Mouse (Mus musculus): ENCODE data around the gene Pfdn6. TPM values are rescaled to one million over a fixed set of nuclear protein-coding genes. Genes with fewer than 3 reads are reported as not detected.
"Not testable (repeated sequence)": the region's sequence is repeated elsewhere in the genome, so short reads cannot be mapped to it uniquely, and the experiment has no call there.

The Pfdn6 gene
- polyA plus RNA-seq, 1 experiment from 2014 or later = 145 TPM

- no peak overlapping the region for H3K27ac ChIP-seq (replicated peaks)
- no peak overlapping the region for H3K4me2 ChIP-seq (replicated peaks)
- no peak overlapping the region for H3K9ac ChIP-seq
- no peak overlapping the region for H3K4me3 ChIP-seq (replicated peaks)
- H3K9me3 ChIP-seq (replicated peaks) = no peaks in the 10 kb centered on the region
- ATAC-seq (ENCODE audit: insufficient number of reproducible peaks, low FRiP score, low TSS enrichment, low read depth) = no peak
- H3K27me3 ChIP-seq = no peaks in the 10 kb centered on the region
- no peaks in the 10 kb centered on the region for H3K36me3 ChIP-seq
- WGBS = 62% methylated on average over 4 of the region's 4 CpGs
- H3K4me1 ChIP-seq = no peaks in the 10 kb centered on the region
Measured at GRCm38 (mm10) chr17:33901653-33902052, 38.5 kb downstream of the Pfdn6 start.

- Histone ChIP-seq H3K4me2 (replicated peaks) (no peak overlapping the region), H3K27me3 (no peaks in the 10 kb centered on the region), H3K27ac (replicated peaks) (no peak overlapping the region), H3K9me3 (replicated peaks) (no peaks in the 10 kb centered on the region), H3K4me1 (no peaks in the 10 kb centered on the region), H3K9ac (no peak overlapping the region), H3K36me3 (no peaks in the 10 kb centered on the region), H3K4me3 (replicated peaks) (no peak overlapping the region)
- ATAC-seq (ENCODE audit: insufficient number of reproducible peaks, low FRiP score, low TSS enrichment, low read depth) = no peak
- 77% methylated on average over 4 of the region's 4 CpGs for WGBS
Measured at GRCm38 (mm10) chr17:33900989-33901314, 39.2 kb downstream of the Pfdn6 start.

DNA sequence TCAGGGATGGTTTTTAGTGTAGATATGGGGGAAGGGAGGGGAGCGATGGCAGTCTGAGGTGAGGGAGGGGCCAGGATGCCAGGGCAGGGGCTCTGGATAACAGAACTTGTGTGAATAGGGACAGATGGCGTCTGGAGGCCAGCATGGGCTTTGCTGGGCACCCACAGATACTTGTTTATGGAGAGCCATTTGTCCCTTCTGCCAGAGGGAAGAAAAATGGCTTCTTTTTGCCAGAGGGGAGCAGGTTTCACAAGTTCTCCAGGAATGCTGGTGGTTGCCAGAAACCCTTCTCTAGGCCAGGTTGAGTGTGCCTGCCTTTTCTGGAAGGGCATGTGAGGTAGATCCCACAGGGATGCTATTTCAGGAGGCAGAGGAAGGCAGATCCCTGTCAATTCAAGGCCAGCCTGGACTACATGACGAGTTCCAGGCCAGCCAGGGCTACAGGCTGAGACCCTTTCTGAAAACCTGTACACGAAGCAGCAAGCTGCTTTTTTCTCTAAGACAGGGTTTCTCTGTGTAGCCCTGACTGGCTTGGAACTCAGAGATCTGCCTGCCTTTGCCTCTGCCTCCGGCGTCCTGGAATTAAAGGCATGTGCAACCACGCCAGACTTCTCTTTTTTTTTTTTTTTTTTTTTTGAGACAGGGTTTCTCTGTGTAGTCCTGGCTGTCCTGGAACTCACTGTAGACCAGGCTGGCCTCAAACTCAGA lies 39.7 kb downstream of the Pfdn6 start:
- Histone ChIP-seq H3K27me3 (no peaks in the 10 kb centered on the region), H3K9ac (no peak overlapping the region), H3K9me3 (replicated peaks) (no peaks in the 10 kb centered on the region), H3K4me1 (no peaks in the 10 kb centered on the region), H3K4me2 (replicated peaks) (no peak overlapping the region), H3K36me3 (no peaks in the 10 kb centered on the region), H3K27ac (replicated peaks) (no peak overlapping the region), H3K4me3 (replicated peaks) (no peak overlapping the region)
- 66% methylated on average over 7 of the region's 7 CpGs for WGBS
- no peak for ATAC-seq (ENCODE audit: insufficient number of reproducible peaks, low FRiP score, low TSS enrichment, low read depth)

GRCm38 (mm10) chr17:33899642-33900041 lies 40.5 kb downstream of the Pfdn6 start:
- H3K36me3 ChIP-seq = no peaks in the 10 kb centered on the region
- no peaks in the 10 kb centered on the region for H3K27me3 ChIP-seq
- no peak for ATAC-seq (ENCODE audit: insufficient number of reproducible peaks, low FRiP score, low TSS enrichment, low read depth)
- H3K9ac ChIP-seq = no peak overlapping the region
- H3K4me3 ChIP-seq (replicated peaks) = no peak overlapping the region
- H3K4me2 ChIP-seq (replicated peaks) = no peak overlapping the region
- WGBS = 68% methylated on average over 4 of the region's 4 CpGs
- H3K9me3 ChIP-seq (replicated peaks) = no peaks in the 10 kb centered on the region
- H3K4me1 ChIP-seq = no peaks in the 10 kb centered on the region
- no peak overlapping the region for H3K27ac ChIP-seq (replicated peaks)

DNA sequence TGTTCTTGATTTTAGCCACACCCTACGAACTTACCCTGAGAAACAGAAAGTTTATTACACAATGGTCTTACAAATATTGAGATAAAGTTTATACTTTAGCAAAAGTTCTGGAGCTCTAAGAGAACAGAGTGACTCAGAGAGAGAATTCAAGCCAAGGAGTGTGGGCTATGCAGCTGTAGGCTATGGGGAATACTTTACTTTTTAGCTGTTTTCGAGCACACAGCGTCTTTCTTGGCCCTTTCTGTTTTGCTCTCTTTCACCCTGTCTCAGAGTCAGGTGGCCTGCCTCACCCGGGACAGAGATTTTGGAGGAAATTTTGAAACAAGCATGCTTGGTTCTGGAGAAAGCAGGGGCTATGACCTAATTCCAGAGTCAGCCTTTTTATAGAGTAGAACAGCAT lies 42.0 kb downstream of the Pfdn6 start:
- H3K4me2 ChIP-seq (replicated peaks); H3K4me3 ChIP-seq (replicated peaks); H3K9me3 ChIP-seq (replicated peaks); H3K27ac ChIP-seq (replicated peaks); H3K36me3 ChIP-seq; H3K27me3 ChIP-seq; ATAC-seq (ENCODE audit: insufficient number of reproducible peaks, low FRiP score, low TSS enrichment, low read depth); H3K4me1 ChIP-seq; H3K9ac ChIP-seq: not testable (repeated sequence)
- 69% methylated on average over 4 of the region's 4 CpGs for WGBS

DNA sequence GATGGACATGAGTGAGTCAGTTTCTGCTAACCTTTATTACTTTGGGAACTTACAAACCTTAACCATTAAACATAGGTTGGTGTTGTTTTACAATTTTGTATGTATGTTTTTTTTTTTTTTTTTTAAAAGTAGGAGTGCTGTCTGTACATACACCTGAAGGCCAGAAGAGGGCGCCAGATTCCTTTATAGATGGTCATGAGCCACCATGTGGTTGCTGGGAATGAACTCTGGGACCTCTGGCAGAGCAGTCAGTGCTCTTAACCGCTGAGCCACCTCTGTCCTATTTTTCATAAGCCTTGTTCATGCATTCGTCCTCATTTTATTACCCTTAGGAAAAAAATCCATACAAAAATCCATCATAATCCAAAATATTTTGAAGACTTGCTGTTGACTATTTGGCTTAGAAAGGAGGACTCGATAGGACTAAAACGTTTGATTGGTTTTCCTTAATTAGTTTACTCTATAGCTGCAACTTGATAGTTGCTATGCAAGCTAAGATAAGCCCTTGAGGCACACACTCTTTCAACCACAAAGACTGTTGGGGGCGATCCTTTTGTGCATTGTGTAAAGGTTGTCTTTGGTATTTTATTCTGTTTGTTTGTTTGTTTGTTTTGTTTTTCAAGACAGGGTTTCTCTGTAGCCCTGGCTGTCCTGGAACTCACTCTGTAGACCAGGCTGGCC lies 42.9 kb downstream of the Pfdn6 start:
- Histone ChIP-seq H3K9me3 (replicated peaks) (no peaks in the 10 kb centered on the region), H3K4me3 (replicated peaks) (no peak overlapping the region), H3K27ac (replicated peaks) (no peak overlapping the region), H3K36me3 (no peaks in the 10 kb centered on the region), H3K4me2 (replicated peaks) (no peak overlapping the region), H3K4me1 (no peaks in the 10 kb centered on the region), H3K9ac (no peak overlapping the region), H3K27me3 (no peaks in the 10 kb centered on the region)
- 37% methylated on average over 6 of the region's 6 CpGs for WGBS
- ATAC-seq (ENCODE audit: insufficient number of reproducible peaks, low FRiP score, low TSS enrichment, low read depth) = no peak

DNA sequence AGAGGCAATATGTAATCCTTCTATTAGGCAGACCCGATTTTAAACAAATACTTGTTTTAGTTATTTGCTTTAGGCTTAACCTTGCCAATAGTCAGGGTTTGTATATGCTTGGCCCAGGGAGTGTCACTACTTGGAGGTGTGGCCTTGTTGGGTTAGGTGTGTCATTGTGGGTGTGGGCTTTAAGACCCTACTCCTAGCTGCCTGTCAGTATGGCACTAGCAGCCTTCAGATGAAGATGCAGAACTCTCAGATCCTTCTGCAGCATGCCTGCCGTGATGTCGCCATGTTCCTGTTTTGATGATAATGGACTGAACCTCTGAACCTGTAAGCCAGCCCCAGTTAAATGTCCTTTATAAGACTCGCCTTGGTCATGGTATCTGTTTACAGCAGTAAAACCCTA lies 47.1 kb downstream of the Pfdn6 start:
- H3K27me3 ChIP-seq; H3K9ac ChIP-seq; H3K9me3 ChIP-seq (replicated peaks); H3K27ac ChIP-seq (replicated peaks); H3K4me3 ChIP-seq (replicated peaks); ATAC-seq (ENCODE audit: insufficient number of reproducible peaks, low FRiP score, low TSS enrichment, low read depth); H3K4me2 ChIP-seq (replicated peaks); H3K36me3 ChIP-seq: not testable (repeated sequence)
- WGBS = 70% methylated on average over 4 of the region's 4 CpGs
- H3K4me1 ChIP-seq = peaks cover 12% of the 10 kb centered on the region

DNA sequence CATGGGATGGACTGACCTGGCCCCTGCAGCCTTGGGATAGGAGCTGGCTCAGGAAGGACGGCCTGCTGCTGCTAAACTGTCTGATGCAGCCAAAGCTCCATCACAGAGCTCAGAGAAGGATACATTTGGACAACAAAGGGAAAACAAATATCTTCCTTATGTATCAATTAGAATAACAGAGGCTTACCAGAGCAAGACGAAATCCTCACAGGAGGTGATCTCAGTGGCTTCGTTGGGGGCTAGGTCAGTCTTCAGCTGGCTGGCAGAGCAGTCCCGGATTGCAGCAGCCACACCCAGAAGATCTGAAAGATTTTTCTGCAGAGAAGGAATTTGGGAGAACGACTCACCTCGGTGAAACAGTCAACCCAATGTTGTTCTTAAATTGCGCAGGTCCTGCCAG lies 47.7 kb downstream of the Pfdn6 start:
- ATAC-seq (ENCODE audit: insufficient number of reproducible peaks, low FRiP score, low TSS enrichment, low read depth) = no peak
- H3K4me3 ChIP-seq (replicated peaks) = no peak overlapping the region
- peaks cover 12% of the 10 kb centered on the region for H3K4me1 ChIP-seq
- no peaks in the 10 kb centered on the region for H3K27me3 ChIP-seq
- H3K9ac ChIP-seq = no peak overlapping the region
- H3K9me3 ChIP-seq (replicated peaks) = no peaks in the 10 kb centered on the region
- no peak overlapping the region for H3K27ac ChIP-seq (replicated peaks)
- H3K4me2 ChIP-seq (replicated peaks) = no peak overlapping the region
- no peaks in the 10 kb centered on the region for H3K36me3 ChIP-seq
- WGBS = 20% methylated on average over 7 of the region's 7 CpGs

DNA sequence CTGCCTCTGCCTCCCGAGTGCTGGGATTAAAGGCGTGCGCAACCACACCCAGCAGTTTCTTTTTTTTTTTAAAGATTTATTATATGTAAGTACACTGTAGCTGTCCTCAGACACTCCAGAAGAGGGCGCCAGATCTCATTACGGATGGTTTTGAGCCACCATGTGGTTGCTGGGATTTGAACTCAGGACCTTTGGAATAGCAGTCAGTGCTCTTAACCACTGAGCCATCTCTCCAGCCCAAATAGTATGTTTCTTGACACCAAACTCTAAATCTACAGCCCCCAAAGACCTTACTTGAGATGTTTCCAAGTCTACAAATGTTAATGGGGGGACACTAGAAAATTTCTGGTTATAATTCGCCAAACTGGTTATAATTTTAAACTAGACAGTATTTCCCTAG lies 48.3 kb downstream of the Pfdn6 start:
- H3K4me2 ChIP-seq (replicated peaks); ATAC-seq (ENCODE audit: insufficient number of reproducible peaks, low FRiP score, low TSS enrichment, low read depth); H3K27me3 ChIP-seq; H3K36me3 ChIP-seq; H3K9me3 ChIP-seq (replicated peaks); H3K9ac ChIP-seq; H3K27ac ChIP-seq (replicated peaks); H3K4me3 ChIP-seq (replicated peaks): not testable (repeated sequence)
- H3K4me1 ChIP-seq = peaks cover 12% of the 10 kb centered on the region
- WGBS = 69% methylated on average over 6 of the region's 6 CpGs

DNA sequence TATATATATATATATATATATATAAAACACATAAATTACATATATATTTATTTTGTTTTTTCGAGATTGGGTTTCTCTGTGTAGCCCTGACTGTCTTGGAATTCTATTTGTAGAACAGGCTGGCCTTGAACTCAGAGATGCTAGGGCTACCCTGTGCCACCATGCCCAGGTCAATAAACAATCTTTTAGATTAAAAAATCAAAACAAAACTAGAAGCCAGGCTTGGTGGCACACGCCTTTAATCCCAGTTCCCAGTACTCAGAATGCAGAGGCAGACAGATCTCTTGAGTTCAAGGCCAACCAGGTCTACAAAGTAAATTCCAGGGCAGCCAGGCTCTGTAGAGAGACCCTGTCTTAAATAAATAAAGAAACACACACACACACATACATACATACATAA lies 48.8 kb downstream of the Pfdn6 start:
- no peak overlapping the region for H3K4me2 ChIP-seq (replicated peaks)
- no peak overlapping the region for H3K9ac ChIP-seq
- H3K36me3 ChIP-seq = no peaks in the 10 kb centered on the region
- WGBS = 50% methylated on average over 2 of the region's 2 CpGs
- H3K27ac ChIP-seq (replicated peaks) = no peak overlapping the region
- no peak overlapping the region for H3K4me3 ChIP-seq (replicated peaks)
- H3K4me1 ChIP-seq = peaks cover 12% of the 10 kb centered on the region
- H3K9me3 ChIP-seq (replicated peaks) = no peaks in the 10 kb centered on the region
- H3K27me3 ChIP-seq = no peaks in the 10 kb centered on the region
- ATAC-seq (ENCODE audit: insufficient number of reproducible peaks, low FRiP score, low TSS enrichment, low read depth) = no peak

DNA sequence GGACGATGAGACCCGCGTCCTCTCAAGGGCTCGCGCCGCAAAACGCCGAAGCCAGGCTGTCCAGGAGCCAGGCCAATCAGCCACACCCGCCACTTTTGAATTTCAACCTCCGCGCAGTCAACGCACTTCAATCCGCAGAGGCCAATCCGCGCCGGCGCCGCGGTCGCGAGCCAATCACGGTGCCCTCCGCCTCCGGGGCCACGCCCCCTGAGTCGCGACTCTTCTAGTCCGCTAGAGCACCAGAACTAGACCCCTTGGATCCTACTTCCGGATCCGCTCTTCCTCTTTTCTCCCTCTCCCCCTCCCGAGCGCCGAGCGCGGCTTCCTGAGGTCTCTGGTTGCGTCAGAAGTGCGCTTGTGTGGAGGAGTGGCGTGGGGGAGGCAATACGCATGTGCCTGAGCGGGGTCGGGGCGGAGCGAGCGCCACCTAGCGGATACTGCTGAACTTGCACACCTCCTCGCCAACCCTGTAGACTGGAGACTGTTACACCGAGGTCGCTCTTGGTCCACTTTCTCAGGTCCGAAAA lies 49.5 kb downstream of the Pfdn6 start, which contains the start of gene Kifc1:
TSS of gene Kifc1 (minus strand) at position 129 of the 527 bp plus-strand sequence.
- Histone ChIP-seq H3K4me3 (replicated peaks) (peak within 1 kb of the TSS; percentile 66), H3K9ac (peak within 1 kb of the TSS; percentile 53), H3K36me3 (no peaks in the 10 kb centered on the region), H3K9me3 (replicated peaks) (no peaks in the 10 kb centered on the region), H3K27me3 (no peaks in the 10 kb centered on the region), H3K4me1 (peaks cover 12% of the 10 kb centered on the region), H3K27ac (replicated peaks) (no peak within 1 kb of the TSS; the same call in 1 of the 2 replicates), H3K4me2 (replicated peaks) (peak within 1 kb of the TSS; percentile 73)
- ATAC-seq (ENCODE audit: insufficient number of reproducible peaks, low FRiP score, low TSS enrichment, low read depth) = peak; percentile 100
- under 1% methylated on average over 49 of the region's 49 CpGs for WGBS
